Mouse (Mus musculus) splenic B cell, adult 2 months (primary cell): ENCODE measurements around the gene Ctu2.
A peak's percentile ranks its signal among the peaks of the same experiment; 100 is the strongest.

ENCODE experiments used
- DNase-seq: peaks from one replicate; pipeline ENCODE4 v3.0.0-alpha.2; 2011; ENCODE audit warnings: low read depth, low spot score
- H3K27me3 ChIP-seq: 2 replicates; pipeline ENCODE4 v1.6.1; 2012; ENCODE audit warnings: mild to moderate bottlenecking, low read length, moderate library complexity, mixed read lengths; ENCODE audit not compliant: control insufficient read depth, poor library complexity, insufficient read depth, severe bottlenecking
- H3K36me3 ChIP-seq: 2 replicates; pipeline ENCODE4 v1.6.1; 2012; ENCODE audit warnings: mild to moderate bottlenecking, low read length, moderate library complexity, mixed read lengths; ENCODE audit not compliant: control insufficient read depth, poor library complexity, insufficient read depth, severe bottlenecking

The Ctu2 gene

GRCm38 (mm10) chr8:122439336-122439735 lies 36.6 kb upstream of the Ctu2 start:
- no peak for DNase-seq
- Histone ChIP-seq H3K36me3 (no peaks in the 10 kb centered on the region; the same call in 1 of the 2 replicates), H3K27me3 (no peaks in the 10 kb centered on the region)

GRCm38 (mm10) chr8:122441326-122441725 lies 34.6 kb upstream of the Ctu2 start:
- Histone ChIP-seq H3K36me3 (no peaks in the 10 kb centered on the region; the same call in 1 of the 2 replicates), H3K27me3 (no peaks in the 10 kb centered on the region)
- no peak for DNase-seq

- H3K27me3 ChIP-seq, result no peaks in the 10 kb centered on the region
- H3K36me3 ChIP-seq, result no peaks in the 10 kb centered on the region; the same call in 1 of the 2 replicates
- no peak for DNase-seq
These were observed 33.6 kb upstream of the Ctu2 start for GRCm38 (mm10) chr8:122442356-122442755.

DNA sequence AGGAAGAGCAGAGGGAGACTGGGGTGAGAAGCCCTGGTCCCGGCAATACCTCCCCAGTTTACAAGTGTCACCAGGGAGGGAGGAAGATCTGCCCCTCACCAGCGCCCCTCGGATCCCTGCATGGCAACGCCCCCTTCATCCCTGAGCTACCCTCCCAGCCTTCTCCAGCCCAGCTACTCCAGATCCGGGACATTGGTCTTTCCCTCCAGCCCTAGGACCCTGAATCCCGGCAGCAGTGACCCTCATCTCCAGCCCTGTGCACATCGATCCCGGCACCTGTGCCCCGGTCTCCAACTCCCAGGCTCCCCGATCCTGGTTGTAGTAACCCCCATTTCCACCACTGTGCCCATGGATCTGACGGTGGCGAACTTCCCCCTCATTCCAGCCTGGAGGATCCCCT lies 33.2 kb upstream of the Ctu2 start:
- DNase-seq, result no peak
- Histone ChIP-seq H3K27me3 (no peaks in the 10 kb centered on the region), H3K36me3 (no peaks in the 10 kb centered on the region; the same call in 1 of the 2 replicates)

GRCm38 (mm10) chr8:122443262-122444006 lies 32.5 kb upstream of the Ctu2 start, which contains the start of gene Mvd:
Gene Mvd, minus strand, starts transcription at chr8:122443422.
- H3K27me3 ChIP-seq, result no peaks in the 10 kb centered on the region
- peak; percentile 99 for DNase-seq
- no peaks in the 10 kb centered on the region; the same call in 1 of the 2 replicates for H3K36me3 ChIP-seq

- no peaks in the 10 kb centered on the region; the same call in 1 of the 2 replicates for H3K36me3 ChIP-seq
- no peaks in the 10 kb centered on the region for H3K27me3 ChIP-seq
- peak; percentile 66 for DNase-seq
These were observed 31.7 kb upstream of the Ctu2 start for GRCm38 (mm10) chr8:122444058-122444748.

DNA sequence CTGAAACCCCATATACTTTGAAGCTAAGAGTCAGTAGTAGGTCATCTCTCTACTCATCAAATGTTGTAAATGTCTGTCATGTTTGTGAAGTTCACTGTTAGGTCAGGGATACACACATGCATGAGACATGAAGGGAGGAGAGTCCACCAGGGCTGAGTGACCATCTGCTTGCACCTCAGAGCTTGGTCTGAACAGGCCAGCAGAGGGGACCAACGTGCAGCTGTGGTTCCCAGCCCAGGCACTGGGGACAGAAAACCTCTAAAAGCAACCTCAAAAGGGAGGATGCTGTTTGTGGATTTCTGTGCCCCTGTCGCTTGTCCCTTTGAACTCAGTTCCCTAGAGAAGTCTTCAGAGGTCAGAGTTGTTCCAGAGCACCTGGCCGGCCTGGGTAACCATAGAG lies 30.7 kb upstream of the Ctu2 start:
- H3K27me3 ChIP-seq, result no peaks in the 10 kb centered on the region
- no peak for DNase-seq
- H3K36me3 ChIP-seq, result no peaks in the 10 kb centered on the region

DNA sequence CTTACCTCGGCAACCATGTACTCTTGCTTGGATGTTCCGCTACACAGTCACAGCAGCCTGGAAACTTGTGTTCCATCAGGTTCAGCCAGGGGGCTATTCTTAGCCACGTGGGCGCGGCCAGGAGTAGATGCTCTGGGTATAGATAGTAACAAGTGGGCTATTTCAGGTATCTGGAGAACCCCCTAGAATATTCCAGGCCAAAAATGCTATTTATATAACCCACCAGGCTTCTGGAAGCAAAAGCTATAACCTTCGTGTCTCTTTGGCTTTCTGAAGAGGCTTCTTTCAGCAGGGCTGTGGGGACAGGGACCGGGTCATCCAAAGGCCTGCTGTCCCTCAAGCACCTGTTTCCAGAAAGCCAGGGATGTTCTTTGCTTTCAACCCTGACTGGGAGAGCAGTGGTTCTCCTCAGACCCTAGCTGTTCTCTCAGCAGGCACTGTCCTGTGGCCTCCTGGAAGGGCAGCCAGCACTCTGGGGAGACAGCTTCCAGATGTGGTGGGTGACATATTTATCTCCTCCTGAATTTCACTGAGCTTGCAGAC lies 24.7 kb upstream of the Ctu2 start:
- Histone ChIP-seq H3K36me3 (no peaks in the 10 kb centered on the region), H3K27me3 (no peaks in the 10 kb centered on the region)
- no peak for DNase-seq

DNA sequence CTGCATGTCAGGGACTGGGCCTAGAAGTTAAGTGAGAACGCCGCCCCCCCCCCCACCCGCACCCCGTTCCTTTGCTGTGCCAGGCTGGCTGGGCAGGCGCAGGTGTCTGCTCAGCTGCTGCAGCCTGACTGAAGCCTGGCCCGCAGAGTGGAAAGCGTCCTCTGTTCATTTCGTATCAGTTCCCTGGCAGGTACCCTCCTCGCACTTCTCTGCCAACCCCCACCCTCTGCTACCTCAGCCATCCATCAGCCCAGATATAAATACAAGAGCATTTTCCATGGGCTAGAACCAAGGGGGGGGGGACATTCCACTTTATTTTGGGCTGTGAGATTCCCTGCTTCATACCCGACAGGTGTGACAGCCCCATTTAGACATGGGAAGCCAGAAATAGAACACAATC lies 23.8 kb upstream of the Ctu2 start:
- H3K27me3 ChIP-seq, result no peaks in the 10 kb centered on the region
- H3K36me3 ChIP-seq, result no peaks in the 10 kb centered on the region

DNA sequence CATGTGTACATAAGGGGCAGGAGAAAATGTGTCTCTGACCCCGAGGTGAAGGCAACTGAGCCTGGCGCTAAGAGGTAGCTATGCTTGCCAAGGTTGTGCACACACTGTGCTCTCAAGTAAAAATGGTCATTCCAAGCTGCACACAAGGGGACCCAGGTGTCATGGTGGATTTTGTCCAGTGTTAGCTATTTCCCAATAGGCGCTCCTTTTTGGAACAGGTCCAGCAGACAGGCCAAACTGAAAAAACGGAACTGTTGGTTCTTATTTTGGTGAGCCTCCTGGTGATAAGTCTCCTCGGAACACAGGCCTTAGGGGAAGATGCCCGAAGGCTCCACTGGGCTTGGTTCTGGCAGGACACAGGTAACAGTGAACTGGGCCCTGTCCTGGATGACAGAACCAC lies 21.5 kb upstream of the Ctu2 start:
- no peak for DNase-seq
- Histone ChIP-seq H3K27me3 (no peaks in the 10 kb centered on the region), H3K36me3 (no peaks in the 10 kb centered on the region)

More for the DNA sequence above, 23.8 kb upstream of the Ctu2 start:
- DNase-seq, result no peak

- Histone ChIP-seq H3K36me3 (no peaks in the 10 kb centered on the region), H3K27me3 (no peaks in the 10 kb centered on the region)
- DNase-seq, result no peak
These were observed 18.8 kb upstream of the Ctu2 start for GRCm38 (mm10) chr8:122457171-122457570.

DNA sequence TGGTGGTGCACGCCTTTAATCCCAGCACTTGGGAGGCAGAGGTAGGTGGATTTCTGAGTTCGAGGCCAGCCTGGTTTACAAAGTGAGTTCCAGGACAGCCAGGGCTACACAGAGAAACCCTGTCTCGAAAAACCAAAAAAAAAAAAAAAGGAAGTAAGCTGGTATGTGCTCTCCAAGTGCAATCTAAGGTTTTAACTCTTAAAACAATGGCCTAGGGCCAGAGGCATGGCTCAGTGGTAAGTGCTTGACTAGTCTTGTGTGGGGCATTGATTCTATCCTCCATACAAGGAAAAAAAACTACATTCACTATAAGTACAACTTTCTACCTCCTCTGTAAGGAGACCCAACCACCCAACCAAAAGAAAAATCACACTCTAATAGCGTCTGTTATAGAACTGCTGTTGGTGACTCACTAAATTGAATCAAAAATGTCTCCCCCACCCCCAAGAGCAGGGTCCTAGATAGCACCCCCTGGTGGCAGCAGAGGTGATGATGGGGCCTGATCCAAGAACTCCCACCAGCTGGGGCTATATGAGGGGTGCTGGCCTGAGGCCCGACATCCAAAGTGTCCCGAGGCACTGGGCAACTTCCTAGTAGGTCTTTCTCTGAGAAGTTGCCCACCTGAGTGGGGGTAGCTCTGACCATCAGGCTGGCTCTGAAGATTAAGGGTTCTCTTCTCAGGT lies 16.6 kb upstream of the Ctu2 start:
- Histone ChIP-seq H3K36me3 (no peaks in the 10 kb centered on the region), H3K27me3 (no peaks in the 10 kb centered on the region)
- peak; percentile 57 for DNase-seq

DNA sequence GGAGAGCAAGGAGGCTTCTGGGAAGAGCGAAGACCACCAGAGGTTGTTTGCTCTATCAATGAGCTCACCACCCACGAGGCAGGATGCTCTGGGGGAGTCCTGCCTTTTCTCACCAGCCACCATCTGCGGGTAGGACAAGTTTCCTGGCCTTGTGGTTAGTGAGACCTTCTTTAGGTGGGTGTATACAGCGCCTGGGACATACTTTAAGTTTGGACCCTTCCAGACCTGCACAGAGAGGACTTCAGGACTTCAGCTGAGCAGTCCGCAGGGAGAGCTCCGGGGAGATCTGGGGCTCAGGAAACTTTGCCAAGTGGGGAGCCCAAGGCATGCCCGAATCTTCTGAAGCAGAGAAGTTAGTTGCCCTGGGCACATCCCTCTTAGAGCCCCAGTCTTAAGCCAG lies 16.0 kb upstream of the Ctu2 start:
- peak; percentile 53 for DNase-seq
- H3K36me3 ChIP-seq, result no peaks in the 10 kb centered on the region
- no peaks in the 10 kb centered on the region; the same call in 1 of the 2 replicates for H3K27me3 ChIP-seq

GRCm38 (mm10) chr8:122460524-122461472 lies 15.1 kb upstream of the Ctu2 start, which contains the start of gene Snai3:
Gene Snai3, minus strand, starts transcription at chr8:122460733.
- H3K27me3 ChIP-seq, result no peaks in the 10 kb centered on the region; the same call in 1 of the 2 replicates
- H3K36me3 ChIP-seq, result no peaks in the 10 kb centered on the region
- peak; percentile 91 for DNase-seq
